Mouse (Mus musculus) liver, embryonic 12.5 days (tissue): ENCODE results near the gene Snap47. TPM values are rescaled to one million over a fixed set of nuclear protein-coding genes. Genes with fewer than 3 reads are reported as not detected.
"Not testable (repeated sequence)": the region's sequence is repeated elsewhere in the genome, so short reads cannot be mapped to it uniquely, and the experiment has no call there.

ENCODE experiments used
- ATAC-seq: fragments of 200-750 bp; cut with Nextera tagmentation; 2 replicates; pipeline ENCODE4 v1.8.0; 2017; ENCODE audit warnings: moderate number of reproducible peaks, mild to moderate bottlenecking, moderate library complexity
- H3K27ac ChIP-seq: fragments of 300-500 bp; sonication (generic); 2 replicates; pipeline ENCODE4 v1.5.1; 2016; ENCODE audit warnings: mild to moderate bottlenecking
- H3K27me3 ChIP-seq: fragments of 300-500 bp; sonication (generic); replicated peaks from 2 replicates; pipeline ENCODE4 v1.6.1; 2016; ENCODE audit warnings: mild to moderate bottlenecking, moderate library complexity
- H3K36me3 ChIP-seq: fragments of 300-500 bp; sonication (generic); 2 replicates; pipeline ENCODE4 v1.6.1; 2016; ENCODE audit warnings: mild to moderate bottlenecking, moderate library complexity
- H3K4me1 ChIP-seq: fragments of 300-500 bp; sonication (generic); 2 replicates; pipeline ENCODE4 v1.6.1; 2016
- H3K4me2 ChIP-seq: fragments of 300-500 bp; sonication (generic); 2 replicates; pipeline ENCODE4 v1.6.1; 2016; ENCODE audit warnings: mild to moderate bottlenecking, moderate library complexity
- H3K4me3 ChIP-seq: fragments of 300-500 bp; sonication (generic); 2 replicates; pipeline ENCODE4 v1.5.1; 2016; ENCODE audit warnings: mild to moderate bottlenecking, moderate library complexity
- H3K9ac ChIP-seq: fragments of 300-500 bp; sonication (generic); 2 replicates; pipeline ENCODE4 v1.6.1; 2016; ENCODE audit warnings: mild to moderate bottlenecking, moderate library complexity
- H3K9me3 ChIP-seq: fragments of 300-500 bp; sonication (generic); replicated peaks from 2 replicates; pipeline ENCODE4 v1.6.1; 2016; ENCODE audit warnings: mild to moderate bottlenecking, moderate library complexity
- WGBS: fragments of 180-500 bp; shearing (Covaris S2); methylation state at CpG from one replicate; pipeline ENCODE4 v1.1.7; 2016; ENCODE audit not compliant: insufficient replicate concordance; 5-methylcytosine and 5-hydroxymethylcytosine counted together
- polyA plus RNA-seq: library from polyadenylated mRNA; unstranded; fragments of >200 nt; fragmentation: Nextera tagmentation; extraction: Ambion mirVana; gene quantifications from 2 replicates; pipeline ENCODE4 v1.2.1, GENCODE M21; 2016

Snap47 gene
- polyA plus RNA-seq, 1 experiment from 2014 or later = 34.4 TPM

GRCm38 (mm10) chr11:59389617-59390016 is 61.4 kb downstream of the Snap47 start:
- H3K4me3 ChIP-seq = no peak overlapping the region
- no peaks in the 10 kb centered on the region for H3K36me3 ChIP-seq
- no peaks in the 10 kb centered on the region for H3K9me3 ChIP-seq
- H3K4me2 ChIP-seq = no peak overlapping the region
- H3K27me3 ChIP-seq = peaks cover 5% of the 10 kb centered on the region; the same call in 1 of the 2 replicates
- H3K27ac ChIP-seq = no peak overlapping the region
- no peak for ATAC-seq
- WGBS = 52% methylated on average over 4 of the region's 4 CpGs
- peaks cover 4% of the 10 kb centered on the region; the same call in 1 of the 2 replicates for H3K4me1 ChIP-seq
- H3K9ac ChIP-seq = no peak overlapping the region

DNA sequence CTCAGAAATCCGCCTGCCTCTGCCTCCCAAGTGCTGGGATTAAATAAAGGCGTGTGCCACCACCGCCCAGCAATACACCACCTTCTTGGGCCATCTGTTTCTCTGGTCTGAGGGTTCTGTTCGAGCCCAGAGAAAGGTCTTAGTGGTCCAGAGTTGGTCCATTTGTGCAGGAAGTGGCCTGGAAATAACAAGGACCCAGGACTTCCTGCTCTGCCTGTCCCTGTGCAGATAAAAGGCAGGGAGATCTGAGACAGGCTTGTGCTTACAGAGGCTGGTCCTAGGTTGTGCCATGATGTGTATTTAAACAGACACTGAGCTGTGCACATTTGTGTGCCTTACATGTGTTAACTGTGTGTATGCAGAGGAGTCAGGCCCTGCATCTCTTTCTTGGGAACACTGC is 62.2 kb downstream of the Snap47 start:
- H3K4me2 ChIP-seq = no peak overlapping the region
- 30% methylated on average over 4 of the region's 4 CpGs for WGBS
- H3K9ac ChIP-seq = no peak overlapping the region
- H3K4me3 ChIP-seq = no peak overlapping the region
- peaks cover 7% of the 10 kb centered on the region; the same call in 1 of the 2 replicates for H3K4me1 ChIP-seq
- H3K9me3 ChIP-seq = no peaks in the 10 kb centered on the region
- peaks cover 10% of the 10 kb centered on the region for H3K27me3 ChIP-seq
- no peaks in the 10 kb centered on the region for H3K36me3 ChIP-seq
- ATAC-seq = no peak
- no peak overlapping the region for H3K27ac ChIP-seq

- ATAC-seq = no peak
Observed at GRCm38 (mm10) chr11:59387471-59387870, 63.5 kb downstream of the Snap47 start.

DNA sequence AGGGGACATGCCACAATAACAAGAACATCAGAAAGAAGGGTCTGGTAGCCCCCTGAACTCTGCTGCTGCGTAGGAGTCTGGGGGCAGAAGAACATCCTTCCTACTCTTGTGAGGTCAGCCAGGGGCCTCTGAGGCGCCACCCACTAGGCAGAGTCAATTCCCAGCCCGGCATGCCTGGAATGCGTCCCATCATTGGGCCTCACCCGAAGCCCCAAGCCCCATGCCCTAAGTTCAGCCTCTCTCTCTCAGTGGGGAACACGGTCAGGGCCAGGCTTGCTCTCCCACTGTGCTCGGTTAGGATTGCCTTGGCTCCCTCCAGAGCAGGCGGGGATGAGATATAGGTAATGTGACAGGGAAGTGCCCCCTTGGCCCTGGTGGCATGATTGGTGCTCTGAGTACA is 65.9 kb downstream of the Snap47 start:
- no peaks in the 10 kb centered on the region for H3K36me3 ChIP-seq
- H3K4me2 ChIP-seq = no peak overlapping the region
- H3K27me3 ChIP-seq = peaks cover 10% of the 10 kb centered on the region
- WGBS = 29% methylated on average over 8 of the region's 8 CpGs
- no peak overlapping the region for H3K4me3 ChIP-seq
- no peaks in the 10 kb centered on the region for H3K9me3 ChIP-seq
- no peak overlapping the region for H3K9ac ChIP-seq
- H3K4me1 ChIP-seq = peaks cover 7% of the 10 kb centered on the region; the same call in 1 of the 2 replicates
- H3K27ac ChIP-seq = no peak overlapping the region
- no peak for ATAC-seq

More at GRCm38 (mm10) chr11:59387471-59387870, 63.5 kb downstream of the Snap47 start:
- no peaks in the 10 kb centered on the region for H3K36me3 ChIP-seq
- no peak overlapping the region for H3K4me3 ChIP-seq
- no peaks in the 10 kb centered on the region for H3K9me3 ChIP-seq
- no peak overlapping the region for H3K4me2 ChIP-seq
- peaks cover 10% of the 10 kb centered on the region for H3K27me3 ChIP-seq
- H3K27ac ChIP-seq = no peak overlapping the region
- H3K9ac ChIP-seq = no peak overlapping the region
- H3K4me1 ChIP-seq = peaks cover 7% of the 10 kb centered on the region; the same call in 1 of the 2 replicates
- WGBS = 63% methylated on average over 4 of the region's 4 CpGs

- Histone ChIP-seq H3K4me2 (no peak overlapping the region), H3K36me3 (no peaks in the 10 kb centered on the region), H3K4me1 (peaks cover 7% of the 10 kb centered on the region; the same call in 1 of the 2 replicates), H3K9ac (no peak overlapping the region), H3K27ac (no peak overlapping the region), H3K4me3 (no peak overlapping the region), H3K9me3 (no peaks in the 10 kb centered on the region), H3K27me3 (peaks cover 10% of the 10 kb centered on the region)
- WGBS = 27% methylated on average over 7 of the region's 7 CpGs
- ATAC-seq = no peak
Observed at GRCm38 (mm10) chr11:59384441-59384959, 66.5 kb downstream of the Snap47 start.

DNA sequence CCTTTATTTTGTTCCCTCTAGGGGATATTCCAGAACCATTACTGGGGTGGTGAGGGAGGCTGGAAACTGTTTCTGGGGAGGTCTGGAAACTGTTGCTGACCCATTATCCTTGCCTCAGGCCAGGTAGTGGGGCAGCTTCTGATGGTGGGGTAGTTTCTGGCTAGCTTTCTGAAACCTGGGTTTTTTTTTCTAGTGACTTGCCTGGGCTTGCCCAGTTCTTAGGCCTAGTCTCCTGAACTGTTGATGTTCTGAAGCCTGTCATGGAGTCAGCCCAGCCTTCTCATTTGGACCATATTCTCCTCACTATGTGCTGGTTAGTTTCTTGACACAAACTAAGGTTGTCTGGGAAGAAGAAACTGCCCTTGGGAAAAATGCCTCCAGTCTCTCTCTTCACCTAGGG is 71.4 kb downstream of the Snap47 start:
- Histone ChIP-seq H3K27me3 (peaks cover 7% of the 10 kb centered on the region), H3K4me2 (no peak overlapping the region), H3K9me3 (no peaks in the 10 kb centered on the region), H3K4me3 (no peak overlapping the region), H3K9ac (no peak overlapping the region), H3K4me1 (peaks cover 3% of the 10 kb centered on the region; the same call in 1 of the 2 replicates), H3K27ac (no peak overlapping the region), H3K36me3 (no peaks in the 10 kb centered on the region)
- ATAC-seq = no peak

DNA sequence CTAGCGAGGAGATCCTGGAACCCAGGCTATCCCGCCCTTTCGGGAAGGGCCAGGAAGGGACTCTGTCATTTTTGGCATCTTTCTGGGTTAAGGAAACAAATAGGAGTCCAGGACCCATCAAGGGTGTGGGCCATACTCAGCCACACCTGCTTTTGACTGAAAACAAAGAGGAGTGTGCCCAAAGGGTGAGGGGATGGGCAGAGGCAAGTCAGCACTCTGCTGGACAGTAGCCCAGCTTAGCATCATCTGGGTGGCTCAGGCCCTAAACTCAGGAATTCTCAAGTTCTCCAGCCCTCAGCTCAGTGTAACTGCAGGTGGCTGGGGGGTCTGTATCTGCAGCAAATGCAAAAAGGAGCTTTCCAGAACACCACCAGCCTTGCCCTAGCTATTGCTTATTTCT is 73.0 kb downstream of the Snap47 start:
- Histone ChIP-seq H3K4me1 (no peaks in the 10 kb centered on the region), H3K27me3 (peaks cover 7% of the 10 kb centered on the region; the same call in 1 of the 2 replicates), H3K27ac (no peak overlapping the region), H3K4me2 (no peak overlapping the region), H3K36me3 (no peaks in the 10 kb centered on the region), H3K9ac (no peak overlapping the region), H3K9me3 (no peaks in the 10 kb centered on the region), H3K4me3 (no peak overlapping the region)
- WGBS = 67% methylated on average over 3 of the region's 3 CpGs
- no peak for ATAC-seq

- Histone ChIP-seq H3K9me3 (no peaks in the 10 kb centered on the region), H3K4me3 (no peak within 1 kb of the TSS), H3K4me1 (no peaks in the 10 kb centered on the region), H3K36me3 (no peaks in the 10 kb centered on the region), H3K27me3 (peaks cover 17% of the 10 kb centered on the region; the same call in 1 of the 2 replicates), H3K4me2 (no peak within 1 kb of the TSS), H3K27ac (no peak within 1 kb of the TSS), H3K9ac (no peak within 1 kb of the TSS)
- WGBS = 63% methylated on average over 16 of the region's 16 CpGs
- ATAC-seq = no peak
Observed at GRCm38 (mm10) chr11:59375475-59375874, 75.5 kb downstream of the Snap47 start, which contains the start of gene Prss38. TSS of gene Prss38 (minus strand) at chr11:59375657.

DNA sequence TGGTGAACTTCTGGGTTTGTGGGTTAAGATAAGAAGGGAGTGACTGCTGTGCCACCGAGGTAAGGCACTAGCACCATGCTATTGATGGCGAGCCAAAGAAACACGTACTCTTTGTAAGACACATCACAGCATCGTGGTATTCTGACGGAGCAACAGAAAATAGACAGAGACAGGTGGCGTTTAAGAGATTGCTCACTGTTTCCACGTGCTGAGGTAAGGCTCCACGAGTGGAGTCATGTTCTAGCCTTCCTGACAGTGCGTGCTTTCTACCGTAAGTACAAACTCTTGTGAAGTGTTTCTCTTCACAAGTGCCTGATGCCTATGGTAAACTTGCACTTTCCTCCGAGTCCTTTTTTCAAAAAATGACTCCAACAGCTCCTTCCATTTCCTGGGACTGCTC is 81.1 kb downstream of the Snap47 start:
- WGBS = 54% methylated on average over 11 of the region's 11 CpGs
- no peak overlapping the region for H3K4me3 ChIP-seq
- peaks cover 14% of the 10 kb centered on the region; the same call in 1 of the 2 replicates for H3K27me3 ChIP-seq

GRCm38 (mm10) chr11:59367955-59368354 is 83.0 kb downstream of the Snap47 start:
- not testable (repeated sequence) for H3K4me1 ChIP-seq, ATAC-seq, H3K9me3 ChIP-seq, H3K4me2 ChIP-seq, H3K27me3 ChIP-seq, H3K4me3 ChIP-seq, H3K9ac ChIP-seq, H3K36me3 ChIP-seq, H3K27ac ChIP-seq
- WGBS = 58% methylated on average over 4 of the region's 4 CpGs

More for the DNA sequence above, 81.1 kb downstream of the Snap47 start:
- H3K4me1 ChIP-seq = no peaks in the 10 kb centered on the region
- no peaks in the 10 kb centered on the region for H3K36me3 ChIP-seq
- no peak for ATAC-seq
- no peak overlapping the region for H3K4me2 ChIP-seq
- no peaks in the 10 kb centered on the region for H3K9me3 ChIP-seq
- no peak overlapping the region for H3K27ac ChIP-seq
- H3K9ac ChIP-seq = no peak overlapping the region

DNA sequence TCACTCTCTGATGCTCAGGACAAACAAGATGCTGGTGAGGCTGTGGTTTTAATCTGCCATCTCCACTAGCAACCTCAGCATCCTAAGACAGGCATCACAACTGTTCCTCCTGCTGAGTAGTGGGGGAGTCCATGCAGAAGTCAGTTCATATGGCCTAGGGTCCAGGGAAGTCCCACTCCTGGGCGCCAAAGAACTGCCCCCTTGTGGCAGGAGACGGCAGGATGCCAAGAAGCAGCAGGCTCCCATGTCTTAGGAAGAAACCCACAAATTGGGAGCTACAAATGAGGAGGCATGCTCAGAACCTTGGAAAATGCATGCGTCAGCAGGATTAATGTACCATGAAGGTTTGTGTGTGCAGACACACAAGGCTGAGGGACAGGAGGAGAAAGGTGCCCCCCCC is 84.4 kb downstream of the Snap47 start:
- 24% methylated on average over 3 of the region's 3 CpGs for WGBS
- no peak for ATAC-seq

GRCm38 (mm10) chr11:59366031-59366430 is 85.0 kb downstream of the Snap47 start:
- no peaks in the 10 kb centered on the region for H3K9me3 ChIP-seq
- no peaks in the 10 kb centered on the region for H3K27me3 ChIP-seq
- no peak overlapping the region for H3K4me3 ChIP-seq
- no peak overlapping the region for H3K9ac ChIP-seq
- no peaks in the 10 kb centered on the region for H3K36me3 ChIP-seq
- H3K27ac ChIP-seq = no peak overlapping the region
- no peak overlapping the region for H3K4me2 ChIP-seq
- H3K4me1 ChIP-seq = no peaks in the 10 kb centered on the region
- WGBS = 66% methylated on average over 3 of the region's 3 CpGs
- no peak for ATAC-seq

More for the DNA sequence above, 84.4 kb downstream of the Snap47 start:
- Histone ChIP-seq H3K9ac (no peak overlapping the region), H3K4me1 (no peaks in the 10 kb centered on the region), H3K27me3 (no peaks in the 10 kb centered on the region), H3K36me3 (no peaks in the 10 kb centered on the region), H3K4me3 (no peak overlapping the region), H3K9me3 (no peaks in the 10 kb centered on the region), H3K27ac (no peak overlapping the region), H3K4me2 (no peak overlapping the region)

- no peaks in the 10 kb centered on the region for H3K36me3 ChIP-seq
- no peak overlapping the region for H3K27ac ChIP-seq
Observed at GRCm38 (mm10) chr11:59364417-59364816, 86.6 kb downstream of the Snap47 start.

More at GRCm38 (mm10) chr11:59364417-59364816, 86.6 kb downstream of the Snap47 start:
- Histone ChIP-seq H3K9me3 (no peaks in the 10 kb centered on the region), H3K9ac (no peak overlapping the region), H3K4me3 (no peak overlapping the region), H3K4me1 (no peaks in the 10 kb centered on the region), H3K27me3 (no peaks in the 10 kb centered on the region), H3K4me2 (no peak overlapping the region)
- WGBS = 52% methylated on average over 3 of the region's 3 CpGs
- no peak for ATAC-seq
